Mouse (Mus musculus) bone marrow macrophage, adult 2 months (primary cell): Measurements from ENCODE around the gene Mrgprb5. TPM values are rescaled to one million over a fixed set of nuclear protein-coding genes. Genes with fewer than 3 reads are reported as not detected.
A peak's percentile ranks its signal among the peaks of the same experiment; 100 is the strongest.
"Not testable (repeated sequence)": the region's sequence is repeated elsewhere in the genome, so short reads cannot be mapped to it uniquely, and the experiment has no call there.

Source experiments
- H3K27ac ChIP-seq: 2 replicates; pipeline ENCODE4 v1.5.1; 2012; ENCODE audit warnings: low read depth, low read length; ENCODE audit not compliant: insufficient read depth
- H3K4me1 ChIP-seq: 2 replicates; pipeline ENCODE4 v1.6.1; 2012; ENCODE audit warnings: low read length; ENCODE audit not compliant: control insufficient read depth, insufficient read depth
- H3K4me3 ChIP-seq: 2 replicates; pipeline ENCODE4 v1.5.1; 2012; ENCODE audit warnings: mild to moderate bottlenecking, low read length, moderate library complexity; ENCODE audit not compliant: insufficient read depth
- CTCF ChIP-seq: IDR thresholded peaks from 2 replicates; pipeline ENCODE4 v1.5.1; 2012; ENCODE audit warnings: low read depth, mild to moderate bottlenecking, low read length, moderate library complexity
- POLR2A ChIP-seq: IDR thresholded peaks from 2 replicates; pipeline ENCODE4 v1.6.1; 2012; ENCODE audit warnings: mild to moderate bottlenecking, low read depth, low read length, borderline replicate concordance
- polyA plus RNA-seq: library from polyadenylated mRNA; stranded (reverse); fragments of >200 nt; gene quantifications from 2 replicates; pipeline ENCODE4 v1.2.4, GENCODE M21; 2012; ENCODE audit not compliant: missing spikeins, insufficient read depth, insufficient read length

The Mrgprb5 gene
- polyA plus RNA-seq = not detected in 2 replicates

- Histone ChIP-seq H3K4me3 (no peak within 1 kb of the TSS), H3K4me1 (no peaks in the 10 kb centered on the region), H3K27ac (no peak within 1 kb of the TSS)
- TF ChIP-seq POLR2A (no peak), CTCF (no peak)
Observed at GRCm38 (mm10) chr7:48168919-48169318, at the start of gene Mrgprb5. Gene Mrgprb5 (minus strand): TSS chr7:48169019.

- H3K4me1 ChIP-seq = no peaks in the 10 kb centered on the region
- H3K27ac ChIP-seq = no peak within 1 kb of the TSS
- H3K4me3 ChIP-seq = no peak within 1 kb of the TSS
- no peak for TF ChIP-seq POLR2A
- no peak for TF ChIP-seq CTCF
Observed at GRCm38 (mm10) chr7:48199188-48199587, 30.4 kb upstream of the Mrgprb5 start, which contains the start of gene Mrgprb4. Gene Mrgprb4 (minus strand): TSS chr7:48199288.

GRCm38 (mm10) chr7:48167471-48167870, 1.3 kb downstream of the Mrgprb5 start:
- H3K27ac ChIP-seq = no peak overlapping the region
- H3K4me1 ChIP-seq = no peaks in the 10 kb centered on the region
- no peak overlapping the region for H3K4me3 ChIP-seq
- TF ChIP-seq POLR2A (no peak), CTCF (no peak)

GRCm38 (mm10) chr7:48138248-48138702, 30.5 kb downstream of the Mrgprb5 start:
- H3K4me3 ChIP-seq = no peak overlapping the region
- no peak overlapping the region for H3K27ac ChIP-seq
- no peaks in the 10 kb centered on the region for H3K4me1 ChIP-seq
- TF ChIP-seq CTCF = no peak
- TF ChIP-seq POLR2A = no peak

GRCm38 (mm10) chr7:48137216-48138077, 31.4 kb downstream of the Mrgprb5 start:
- no peak overlapping the region for H3K27ac ChIP-seq
- peak overlapping the region; percentile 25; the same call in 1 of the 2 replicates for H3K4me3 ChIP-seq
- no peaks in the 10 kb centered on the region for H3K4me1 ChIP-seq
- TF ChIP-seq POLR2A (no peak), CTCF (no peak)

- no peak for TF ChIP-seq CTCF
- TF ChIP-seq POLR2A = no peak
- H3K27ac ChIP-seq = no peak overlapping the region
- H3K4me3 ChIP-seq = no peak overlapping the region
- no peaks in the 10 kb centered on the region for H3K4me1 ChIP-seq
Observed at GRCm38 (mm10) chr7:48132674-48133073, 36.1 kb downstream of the Mrgprb5 start.

GRCm38 (mm10) chr7:48132247-48132646, 36.6 kb downstream of the Mrgprb5 start:
- H3K4me1 ChIP-seq, H3K4me3 ChIP-seq, H3K27ac ChIP-seq: not testable (repeated sequence)

GRCm38 (mm10) chr7:48131820-48132219, 37.0 kb downstream of the Mrgprb5 start:
- H3K4me3 ChIP-seq, H3K27ac ChIP-seq, H3K4me1 ChIP-seq: not testable (repeated sequence)

- Histone ChIP-seq H3K27ac (no peak overlapping the region), H3K4me1 (no peaks in the 10 kb centered on the region), H3K4me3 (no peak overlapping the region)
- TF ChIP-seq POLR2A (no peak), CTCF (no peak)
Observed at GRCm38 (mm10) chr7:48123806-48124205, 45.0 kb downstream of the Mrgprb5 start.

Other genes starting within 250 kb of the Mrgprb5 start
- gene Mrgpra4, start 186.9 kb downstream of the Mrgprb5 start, polyA plus RNA-seq = not detected in 2 replicates
- gene Mrgprx1, start 141.4 kb downstream of the Mrgprb5 start, polyA plus RNA-seq = not detected in 2 replicates
- not detected in 2 replicates for gene Mrgprb4, start 30.3 kb upstream of the Mrgprb5 start, polyA plus RNA-seq
- gene Mrgprb8, start 219.5 kb upstream of the Mrgprb5 start, polyA plus RNA-seq = not detected in 2 replicates